Mouse (Mus musculus) c-Kit-positive CD71-negative TER-119-negative erythroid progenitor cells, embryonic 14.5 days (primary cell): ENCODE results near the gene Olfr331.
"Not testable (repeated sequence)": the region's sequence is repeated elsewhere in the genome, so short reads cannot be mapped to it uniquely, and the experiment has no call there.

Experiments used
- DNase-seq: peaks from one replicate; pipeline ENCODE4 v3.0.0-alpha.2; 2013; ENCODE audit warnings: low read depth

The Olfr331 gene

GRCm38 (mm10) chr11:58502472-58502871 lies at the start of gene Olfr331:
Gene Olfr331 (minus strand): TSS chr11:58502572.
- not testable (repeated sequence) for DNase-seq

GRCm38 (mm10) chr11:58546322-58546721 lies 44.0 kb upstream of the Olfr331 start, which contains the start of gene Olfr329-ps:
Gene Olfr329-ps (minus strand): TSS chr11:58546422.
- DNase-seq = no peak

GRCm38 (mm10) chr11:58534736-58535135 lies 32.4 kb upstream of the Olfr331 start, which contains the start of gene Olfr330:
Gene Olfr330 (minus strand): TSS chr11:58534836.
- not testable (repeated sequence) for DNase-seq

GRCm38 (mm10) chr11:58519756-58520155 lies 17.4 kb upstream of the Olfr331 start:
- not testable (repeated sequence) for DNase-seq

GRCm38 (mm10) chr11:58518916-58519315 lies 16.5 kb upstream of the Olfr331 start:
- not testable (repeated sequence) for DNase-seq

GRCm38 (mm10) chr11:58509058-58509457 lies 6.7 kb upstream of the Olfr331 start:
- DNase-seq = not testable (repeated sequence)

GRCm38 (mm10) chr11:58499290-58499689 lies 3.1 kb downstream of the Olfr331 start:
- DNase-seq = no peak

GRCm38 (mm10) chr11:58498761-58499160 lies 3.6 kb downstream of the Olfr331 start:
- no peak for DNase-seq

GRCm38 (mm10) chr11:58492455-58492854 lies 9.9 kb downstream of the Olfr331 start, which contains the start of gene Olfr332:
Gene Olfr332 (minus strand): TSS chr11:58492555.
- DNase-seq = no peak

GRCm38 (mm10) chr11:58462170-58462569 lies 40.2 kb downstream of the Olfr331 start, which contains the start of gene Olfr30:
Gene Olfr30 (minus strand): TSS chr11:58462270.
- no peak for DNase-seq

- no peak for DNase-seq
These were observed 48.8 kb downstream of the Olfr331 start for GRCm38 (mm10) chr11:58453592-58453991.

- DNase-seq = no peak
These were observed 49.6 kb downstream of the Olfr331 start, which contains the start of gene Lypd9 for GRCm38 (mm10) chr11:58452759-58453158. Gene Lypd9 (minus strand): TSS chr11:58452923.
